Mouse (Mus musculus): ENCODE results near the gene Atp2b4. TPM values are rescaled to one million over a fixed set of nuclear protein-coding genes. Genes with fewer than 3 reads are reported as not detected.
"Not testable (repeated sequence)": the region's sequence is repeated elsewhere in the genome, so short reads cannot be mapped to it uniquely, and the experiment has no call there.

Gene Atp2b4
- polyA plus RNA-seq, 1 experiment from 2014 or later, result 9.2 TPM

DNA sequence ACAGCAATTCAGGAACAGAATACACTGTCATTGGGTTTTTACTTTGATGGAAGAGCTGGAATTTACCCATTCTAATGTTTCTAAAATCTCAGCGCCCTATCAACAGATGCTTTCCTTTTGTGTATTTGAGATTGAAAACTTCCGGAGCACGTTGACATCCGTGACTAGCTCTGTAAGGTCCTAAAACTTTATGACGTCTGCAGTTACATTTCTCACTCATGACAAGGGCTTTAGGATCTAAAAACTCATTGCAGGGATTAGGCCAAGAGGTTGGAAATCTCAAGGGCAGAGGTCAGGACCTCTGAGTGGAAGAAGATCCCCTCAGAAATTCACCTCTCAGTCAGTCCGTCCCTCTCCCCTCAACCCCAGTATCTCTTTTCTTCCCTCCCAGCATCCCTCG lies 112.5 kb downstream of the Atp2b4 start:
- H3K4me2 ChIP-seq, result no peak overlapping the region
- no peak overlapping the region for H3K9ac ChIP-seq
- H3K27ac ChIP-seq, result no peak overlapping the region
- WGBS, result 79% methylated on average over 7 of the region's 7 CpGs
- no peak for ATAC-seq (ENCODE audit: low FRiP score)
- H3K27me3 ChIP-seq, result no peaks in the 10 kb centered on the region
- H3K9me3 ChIP-seq, result no peaks in the 10 kb centered on the region
- H3K4me1 ChIP-seq, result no peaks in the 10 kb centered on the region
- no peaks in the 10 kb centered on the region for H3K36me3 ChIP-seq (replicated peaks)
- H3K4me3 ChIP-seq (replicated peaks), result no peak overlapping the region

GRCm38 (mm10) chr1:133685749-133686519 lies 114.9 kb downstream of the Atp2b4 start:
- 80% methylated on average over 10 of the region's 10 CpGs for WGBS
- Histone ChIP-seq H3K36me3 (replicated peaks) (no peaks in the 10 kb centered on the region), H3K27me3 (no peaks in the 10 kb centered on the region), H3K9me3 (no peaks in the 10 kb centered on the region), H3K27ac (no peak overlapping the region), H3K9ac (no peak overlapping the region), H3K4me3 (replicated peaks) (no peak overlapping the region), H3K4me1 (no peaks in the 10 kb centered on the region), H3K4me2 (no peak overlapping the region)
- ATAC-seq (ENCODE audit: low FRiP score), result no peak

- H3K4me2 ChIP-seq, result no peak overlapping the region
- H3K27me3 ChIP-seq, result no peaks in the 10 kb centered on the region
- H3K9ac ChIP-seq, result no peak overlapping the region
- H3K36me3 ChIP-seq (replicated peaks), result no peaks in the 10 kb centered on the region
- ATAC-seq (ENCODE audit: low FRiP score), result no peak
- H3K27ac ChIP-seq, result no peak overlapping the region
- WGBS, result 71% methylated on average over 3 of the region's 3 CpGs
- no peaks in the 10 kb centered on the region for H3K9me3 ChIP-seq
- H3K4me3 ChIP-seq (replicated peaks), result no peak overlapping the region
- H3K4me1 ChIP-seq, result peaks cover 3% of the 10 kb centered on the region; the same call in 1 of the 2 replicates
Observed at GRCm38 (mm10) chr1:133671801-133672200, 129.0 kb downstream of the Atp2b4 start.

- Histone ChIP-seq H3K27ac (no peak overlapping the region), H3K36me3 (replicated peaks) (no peaks in the 10 kb centered on the region), H3K27me3 (no peaks in the 10 kb centered on the region), H3K4me2 (no peak overlapping the region), H3K4me1 (peaks cover 3% of the 10 kb centered on the region; the same call in 1 of the 2 replicates), H3K9ac (no peak overlapping the region), H3K9me3 (no peaks in the 10 kb centered on the region), H3K4me3 (replicated peaks) (no peak overlapping the region)
- 96% methylated on average over 3 of the region's 3 CpGs for WGBS
- no peak for ATAC-seq (ENCODE audit: low FRiP score)
Observed at GRCm38 (mm10) chr1:133671266-133671665, 129.6 kb downstream of the Atp2b4 start.

DNA sequence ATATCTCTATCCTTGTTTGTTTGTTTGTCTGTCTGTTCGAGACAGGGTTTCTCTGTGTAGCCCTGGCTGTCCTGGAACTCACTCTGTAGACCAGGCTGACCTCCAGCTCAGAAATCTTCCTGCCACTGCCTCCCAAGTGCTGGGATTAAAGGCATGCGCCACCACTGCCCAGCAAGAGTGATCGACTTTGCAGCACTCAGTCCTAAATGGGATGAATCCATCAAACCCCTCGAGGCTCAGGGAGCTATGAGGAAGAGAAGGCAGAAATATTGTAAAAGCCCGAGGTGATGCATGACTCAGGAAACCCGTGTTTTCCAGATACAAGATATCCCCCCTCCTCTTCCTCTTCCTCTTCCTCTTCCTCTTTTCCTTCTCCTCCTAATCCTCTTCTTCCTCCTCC lies 130.1 kb downstream of the Atp2b4 start:
- Histone ChIP-seq H3K36me3 (replicated peaks) (no peaks in the 10 kb centered on the region), H3K27me3 (no peaks in the 10 kb centered on the region), H3K9ac (no peak overlapping the region), H3K4me3 (replicated peaks) (no peak overlapping the region), H3K9me3 (no peaks in the 10 kb centered on the region), H3K27ac (no peak overlapping the region), H3K4me2 (no peak overlapping the region), H3K4me1 (peaks cover 3% of the 10 kb centered on the region; the same call in 1 of the 2 replicates)
- WGBS, result 83% methylated on average over 6 of the region's 6 CpGs
- ATAC-seq (ENCODE audit: low FRiP score), result no peak

DNA sequence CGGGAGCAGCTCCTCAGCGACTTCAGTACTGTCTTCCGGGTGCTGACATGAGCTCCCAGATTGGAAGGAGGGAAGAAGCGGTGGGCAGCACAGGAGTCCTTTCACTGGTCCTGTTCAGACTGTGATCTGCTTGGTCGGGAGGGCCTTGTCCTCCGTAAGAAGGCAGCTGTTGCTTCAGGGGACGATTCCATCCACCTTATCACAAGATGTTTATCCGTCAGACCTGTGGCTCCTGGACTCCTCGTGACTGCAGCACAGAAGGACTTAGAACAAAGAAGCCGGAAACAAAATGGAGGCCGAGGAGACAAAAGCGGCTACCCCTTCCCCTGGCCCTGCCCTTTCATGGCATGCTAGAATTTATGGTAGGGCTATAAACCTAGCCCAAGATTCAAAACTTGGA lies 130.7 kb downstream of the Atp2b4 start:
- no peak overlapping the region for H3K27ac ChIP-seq
- no peak for ATAC-seq (ENCODE audit: low FRiP score)
- H3K36me3 ChIP-seq (replicated peaks), result no peaks in the 10 kb centered on the region
- no peak overlapping the region for H3K4me3 ChIP-seq (replicated peaks)
- H3K9ac ChIP-seq, result no peak overlapping the region
- H3K4me2 ChIP-seq, result no peak overlapping the region
- H3K4me1 ChIP-seq, result peaks cover 3% of the 10 kb centered on the region; the same call in 1 of the 2 replicates
- H3K27me3 ChIP-seq, result no peaks in the 10 kb centered on the region
- 87% methylated on average over 12 of the region's 12 CpGs for WGBS
- H3K9me3 ChIP-seq, result no peaks in the 10 kb centered on the region

DNA sequence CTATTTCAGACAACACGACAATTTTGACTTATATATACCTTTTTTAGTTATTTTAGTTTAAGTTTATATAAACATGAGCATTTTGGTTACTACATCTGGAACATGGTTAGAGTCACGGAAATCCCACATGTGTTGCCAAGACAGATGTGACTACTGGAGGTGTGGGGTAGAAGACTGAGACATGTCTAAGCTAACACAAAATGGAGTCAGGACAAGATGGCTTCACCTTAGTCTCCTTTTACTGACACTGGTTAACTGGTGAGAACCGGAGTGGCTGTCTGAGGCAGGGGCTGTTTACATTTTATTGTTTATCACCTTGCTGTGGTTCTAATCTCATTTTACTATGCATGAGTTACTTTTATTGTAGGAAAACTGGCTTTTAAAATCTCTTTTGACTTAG lies 132.2 kb downstream of the Atp2b4 start:
- Histone ChIP-seq H3K9me3 (no peaks in the 10 kb centered on the region), H3K4me3 (replicated peaks) (no peak overlapping the region), H3K36me3 (replicated peaks) (no peaks in the 10 kb centered on the region), H3K9ac (no peak overlapping the region), H3K4me2 (no peak overlapping the region), H3K4me1 (peaks cover 3% of the 10 kb centered on the region; the same call in 1 of the 2 replicates), H3K27ac (no peak overlapping the region), H3K27me3 (no peaks in the 10 kb centered on the region)
- ATAC-seq (ENCODE audit: low FRiP score), result no peak
- 92% methylated on average over 3 of the region's 3 CpGs for WGBS

DNA sequence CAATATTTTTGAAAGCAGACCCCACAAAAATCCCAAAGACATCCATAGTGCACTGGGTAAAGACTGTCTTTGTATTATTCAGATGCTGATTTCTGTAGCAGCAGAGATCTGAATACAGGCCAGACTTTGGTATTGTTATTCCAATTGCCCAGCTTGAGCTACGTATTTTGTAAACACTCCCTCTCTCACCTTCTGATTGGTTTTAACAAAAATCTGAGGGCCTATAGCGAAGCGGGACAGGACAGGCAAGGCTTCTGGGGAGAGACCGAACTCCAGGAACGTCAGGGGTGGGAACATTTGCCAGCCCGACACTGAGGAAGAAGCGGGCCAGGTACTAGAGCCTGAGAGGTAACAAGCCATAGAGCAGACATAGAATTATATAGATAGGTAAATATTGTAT lies 133.1 kb downstream of the Atp2b4 start:
- no peaks in the 10 kb centered on the region for H3K36me3 ChIP-seq (replicated peaks)
- H3K27me3 ChIP-seq, result no peaks in the 10 kb centered on the region
- no peak overlapping the region for H3K4me3 ChIP-seq (replicated peaks)
- no peak overlapping the region for H3K27ac ChIP-seq
- H3K4me1 ChIP-seq, result peaks cover 3% of the 10 kb centered on the region; the same call in 1 of the 2 replicates
- H3K4me2 ChIP-seq, result no peak overlapping the region
- no peak for ATAC-seq (ENCODE audit: low FRiP score)
- H3K9ac ChIP-seq, result no peak overlapping the region
- 22% methylated on average over 7 of the region's 7 CpGs for WGBS
- H3K9me3 ChIP-seq, result no peaks in the 10 kb centered on the region

GRCm38 (mm10) chr1:133665713-133666112 lies 135.1 kb downstream of the Atp2b4 start:
- H3K27me3 ChIP-seq; ATAC-seq (ENCODE audit: low FRiP score); H3K27ac ChIP-seq; H3K36me3 ChIP-seq (replicated peaks); H3K9ac ChIP-seq; H3K4me1 ChIP-seq; H3K4me2 ChIP-seq; H3K4me3 ChIP-seq (replicated peaks); H3K9me3 ChIP-seq: not testable (repeated sequence)
- 88% methylated on average over 7 of the region's 8 CpGs for WGBS

- no peak for ATAC-seq (ENCODE audit: low FRiP score)
- H3K27ac ChIP-seq, result no peak overlapping the region
- H3K4me2 ChIP-seq, result no peak overlapping the region
- 56% methylated on average over 11 of the region's 11 CpGs for whole genome bisulfite sequencing
- H3K36me3 ChIP-seq (replicated peaks), result 0 out of 2 replicates have a peak, but pooled peaks cover 4% of the 10 kb centered on the region
- H3K4me3 ChIP-seq (replicated peaks), result no peak overlapping the region
- H3K27me3 ChIP-seq, result no peaks in the 10 kb centered on the region
- H3K9me3 ChIP-seq, result no peaks in the 10 kb centered on the region
- H3K4me1 ChIP-seq, result peaks cover 14% of the 10 kb centered on the region
- H3K9ac ChIP-seq, result no peak overlapping the region
Observed at GRCm38 (mm10) chr1:133664203-133664970, 136.5 kb downstream of the Atp2b4 start.

- H3K27ac ChIP-seq, result no peak overlapping the region
- ATAC-seq (ENCODE audit: low FRiP score), result no peak
- no peaks in the 10 kb centered on the region for H3K9me3 ChIP-seq
- H3K27me3 ChIP-seq, result no peaks in the 10 kb centered on the region
- no peak overlapping the region for H3K4me2 ChIP-seq
- peaks cover 11% of the 10 kb centered on the region for H3K36me3 ChIP-seq (replicated peaks)
- no peak overlapping the region for H3K4me3 ChIP-seq (replicated peaks)
- no peak overlapping the region for H3K9ac ChIP-seq
- peaks cover 23% of the 10 kb centered on the region for H3K4me1 ChIP-seq
- WGBS, result 84% methylated on average over 4 of the region's 4 CpGs
Observed at GRCm38 (mm10) chr1:133663427-133663826, 137.4 kb downstream of the Atp2b4 start.

DNA sequence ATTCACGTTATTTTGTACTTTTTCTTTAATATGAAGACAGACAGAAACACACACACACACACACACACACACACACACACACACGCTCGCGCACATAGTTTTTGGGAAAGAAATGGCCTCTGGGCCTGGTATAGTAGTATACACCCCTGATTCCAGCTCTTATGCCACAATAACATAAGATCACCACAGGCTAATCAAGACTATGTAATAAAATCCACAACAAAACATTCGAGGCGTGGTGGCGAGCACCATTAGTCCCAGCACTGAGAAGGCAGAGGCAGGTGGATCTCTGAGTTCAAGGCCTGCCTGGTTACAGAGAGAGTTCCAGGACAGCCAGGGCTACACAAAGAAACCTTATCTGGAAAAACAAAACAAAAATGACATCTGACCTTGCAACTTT lies 137.9 kb downstream of the Atp2b4 start:
- H3K4me3 ChIP-seq (replicated peaks), result no peak overlapping the region
- no peaks in the 10 kb centered on the region for H3K9me3 ChIP-seq
- H3K4me1 ChIP-seq, result peaks cover 26% of the 10 kb centered on the region
- H3K9ac ChIP-seq, result no peak overlapping the region
- H3K4me2 ChIP-seq, result no peak overlapping the region
- no peak overlapping the region for H3K27ac ChIP-seq
- peaks cover 16% of the 10 kb centered on the region for H3K36me3 ChIP-seq (replicated peaks)
- WGBS, result 95% methylated on average over 7 of the region's 7 CpGs
- H3K27me3 ChIP-seq, result no peaks in the 10 kb centered on the region
- ATAC-seq (ENCODE audit: low FRiP score), result no peak
